Mouse (Mus musculus): ENCODE data around the gene Fscn1.

DNA sequence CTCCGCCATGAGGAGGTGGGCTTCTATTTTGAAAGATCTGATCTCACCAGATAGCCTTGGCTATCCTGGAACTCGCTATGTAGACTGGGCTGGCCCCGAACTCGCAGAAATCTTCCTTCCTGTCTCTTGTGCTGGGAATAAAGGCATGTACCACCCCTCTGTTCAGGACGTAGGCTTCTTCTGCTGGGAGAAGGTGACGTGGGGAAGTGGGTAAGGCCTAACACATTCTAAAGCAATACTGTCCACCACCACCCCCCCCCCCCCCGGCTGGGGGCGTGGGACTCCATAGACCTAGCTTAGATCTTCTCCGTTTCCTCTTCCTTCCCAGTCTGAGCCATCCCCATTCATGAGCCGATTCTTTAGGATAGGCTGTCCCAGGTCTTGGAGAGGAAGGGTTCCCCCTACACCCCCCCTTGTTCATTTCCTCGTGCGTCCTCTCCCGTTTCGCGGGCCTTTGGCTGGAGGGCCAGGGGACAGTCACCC, 1.3 kb downstream of the Fscn1 start:
- TF ChIP-seq CTCF (IDR thresholded peaks at IDR 0.05; ENCODE audit: low read depth) (no peak), EP300 (optimal IDR thresholded peaks at IDR 0.05) (no peak)

Data from stomach, postnatal 0 days (tissue).